Comparison of ENCODE assay signal across 27 mouse cellular contexts in genomic region chr6:66858356-66858755, GRCm38 (mm10). TPM values are rescaled to one million over a fixed set of nuclear protein-coding genes. Genes with fewer than 3 reads are reported as not detected.
DNase-seq lines count a peak whose midpoint lies in the region; ATAC-seq and TF ChIP-seq lines count a peak whose summit lies in the region.
"Had no signal": no experiment of that assay in that cellular context is flagged by ENCODE, and none has a peak within 500 bp of the region (broad histone marks: within the 10 kb centered on the region; RNA-seq: fewer than 3 reads in every experiment).

No protein-coding gene starts in this region.

- H3K9me3 ChIP-seq in intestine, postnatal 0 days (ENCODE audit: control insufficient read depth): no peaks in the 10 kb centered on the region
- H3K9me3 ChIP-seq in intestine, embryonic 16.5 days (ENCODE audit: control insufficient read depth, low read length): no peaks in the 10 kb centered on the region
- H3K9me3 ChIP-seq in kidney, embryonic 16.5 days (ENCODE audit: low read length): no peaks in the 10 kb centered on the region
- no peaks in the 10 kb centered on the region for H3K9me3 ChIP-seq in kidney, embryonic 14.5 days (ENCODE audit: control insufficient read depth, low read length)
- H3K9me3 ChIP-seq: embryonic facial prominence, embryonic 10.5 days; embryonic facial prominence, embryonic 12.5 days; forebrain, embryonic 13.5 days; forebrain, embryonic 15.5 days; G1E had no signal

- no peak overlapping the region for H3K9ac ChIP-seq in intestine, postnatal 0 days (ENCODE audit: low read depth, low read length)
- H3K9ac ChIP-seq in intestine, embryonic 16.5 days (ENCODE audit: low read depth, low read length): no peak overlapping the region
- H3K9ac ChIP-seq in kidney, embryonic 16.5 days (replicated peaks; ENCODE audit: low read length): no peak overlapping the region
- H3K9ac ChIP-seq in kidney, embryonic 14.5 days (ENCODE audit: low read depth, low read length): no peak overlapping the region
- H3K9ac ChIP-seq: embryonic facial prominence, embryonic 12.5 days; forebrain, embryonic 13.5 days; forebrain, embryonic 15.5 days had no signal

- TF ChIP-seq CTCF in intestine, postnatal 0 days (IDR thresholded peaks at IDR 0.05; ENCODE audit: low read depth): no peak
- no peak for TF ChIP-seq CTCF in kidney, adult 2 months (conservative IDR thresholded peaks at IDR 0.05; ENCODE audit: insufficient read depth, insufficient read length, low read depth, low read length)

- DNase-seq in kidney, adult 2 months: peak; percentile 61
- peak; percentile 9 for DNase-seq in kidney, postnatal 14 days
- DNase-seq: adrenal gland, adult 8-10 months; adrenal gland, postnatal 14 days; adrenal gland, postnatal 36 days; B cell, adult 2 months; cerebellum, adult 11-12 months; cerebellum, adult 2 months; cerebellum, adult 9-10 months; cerebellum, postnatal 10 days; cerebellum, postnatal 25 days had no signal

- H3K4me1 ChIP-seq in intestine, postnatal 0 days (replicated peaks; ENCODE audit: control insufficient read depth, insufficient read depth, low read length): no peaks in the 10 kb centered on the region
- no peaks in the 10 kb centered on the region for H3K4me1 ChIP-seq in intestine, embryonic 16.5 days (ENCODE audit: control insufficient read depth, insufficient read depth, low read length)
- peaks cover 21% of the 10 kb centered on the region; the same call in 1 of the 2 replicates for H3K4me1 ChIP-seq in kidney, adult 2 months (ENCODE audit: control insufficient read depth, insufficient read depth, low read length)
- no peaks in the 10 kb centered on the region for H3K4me1 ChIP-seq in kidney, embryonic 16.5 days (ENCODE audit: insufficient read depth, low read length)
- no peaks in the 10 kb centered on the region for H3K4me1 ChIP-seq in kidney, embryonic 14.5 days (ENCODE audit: control insufficient read depth, insufficient read depth, low read length)
- H3K4me1 ChIP-seq: embryonic facial prominence, embryonic 10.5 days; embryonic facial prominence, embryonic 12.5 days; forebrain, embryonic 13.5 days; forebrain, embryonic 15.5 days had no signal

- H3K4me2 ChIP-seq in intestine, postnatal 0 days (replicated peaks; ENCODE audit: low read depth): no peak overlapping the region
- H3K4me2 ChIP-seq in intestine, embryonic 16.5 days (ENCODE audit: low read depth, low read length): no peak overlapping the region
- H3K4me2 ChIP-seq in kidney, embryonic 16.5 days (replicated peaks; ENCODE audit: low read depth, low read length): no peak overlapping the region
- no peak overlapping the region for H3K4me2 ChIP-seq in kidney, embryonic 14.5 days (replicated peaks; ENCODE audit: low read depth, low read length)
- H3K4me2 ChIP-seq: embryonic facial prominence, embryonic 12.5 days; forebrain, embryonic 13.5 days; forebrain, embryonic 15.5 days had no signal

- no peaks in the 10 kb centered on the region for H3K27me3 ChIP-seq in intestine, postnatal 0 days (replicated peaks; ENCODE audit: control insufficient read depth, insufficient read depth, low read length)
- H3K27me3 ChIP-seq in intestine, embryonic 16.5 days (replicated peaks; ENCODE audit: control insufficient read depth, insufficient read depth, low read length): no peaks in the 10 kb centered on the region
- H3K27me3 ChIP-seq in kidney, adult 2 months (replicated peaks; ENCODE audit: control insufficient read depth, insufficient read depth, low read length): no peaks in the 10 kb centered on the region
- no peaks in the 10 kb centered on the region for H3K27me3 ChIP-seq in kidney, embryonic 16.5 days (ENCODE audit: insufficient read depth, low read length)
- no peaks in the 10 kb centered on the region for H3K27me3 ChIP-seq in kidney, embryonic 14.5 days (ENCODE audit: control insufficient read depth, insufficient read depth, low read length)
- H3K27me3 ChIP-seq: CH12.LX; embryonic facial prominence, embryonic 12.5 days; forebrain, embryonic 13.5 days; forebrain, embryonic 15.5 days; Patski had no signal

- WGBS in intestine, postnatal 0 days: 81% methylated on average over 1 of the region's 1 CpGs
- 82% methylated on average over 1 of the region's 1 CpGs for WGBS in intestine, embryonic 16.5 days
- 61% methylated on average over 1 of the region's 1 CpGs for WGBS in kidney, adult 2 months
- 79% methylated on average over 1 of the region's 1 CpGs for WGBS in kidney, embryonic 16.5 days
- WGBS in kidney, embryonic 14.5 days: 84% methylated on average over 1 of the region's 1 CpGs

- no peaks in the 10 kb centered on the region for H3K36me3 ChIP-seq in intestine, postnatal 0 days (ENCODE audit: control insufficient read depth, insufficient read depth)
- H3K36me3 ChIP-seq in intestine, embryonic 16.5 days (ENCODE audit: control insufficient read depth, insufficient read depth, low read length): no peaks in the 10 kb centered on the region
- H3K36me3 ChIP-seq in kidney, adult 2 months (ENCODE audit: control insufficient read depth, insufficient read depth, low read length): no peaks in the 10 kb centered on the region
- no peaks in the 10 kb centered on the region for H3K36me3 ChIP-seq in kidney, embryonic 16.5 days (ENCODE audit: insufficient read depth, low read length)
- no peaks in the 10 kb centered on the region for H3K36me3 ChIP-seq in kidney, embryonic 14.5 days (ENCODE audit: control insufficient read depth, insufficient read depth, low read length)
- H3K36me3 ChIP-seq: embryonic facial prominence, embryonic 10.5 days; embryonic facial prominence, embryonic 12.5 days; forebrain, embryonic 15.5 days; G1E had no signal

- no peak overlapping the region for H3K4me3 ChIP-seq in intestine, postnatal 0 days (ENCODE audit: low read depth, low read length)
- H3K4me3 ChIP-seq in intestine, embryonic 16.5 days (ENCODE audit: low read length): no peak overlapping the region
- no peak overlapping the region for H3K4me3 ChIP-seq in kidney, adult 2 months (ENCODE audit: insufficient read depth, low read depth, low read length)
- H3K4me3 ChIP-seq in kidney, embryonic 16.5 days (ENCODE audit: low read length): no peak overlapping the region
- H3K4me3 ChIP-seq in kidney, embryonic 14.5 days (ENCODE audit: low read length): no peak overlapping the region
- H3K4me3 ChIP-seq: embryonic facial prominence, embryonic 10.5 days; embryonic facial prominence, embryonic 12.5 days; forebrain, embryonic 13.5 days; forebrain, embryonic 15.5 days had no signal

- peak; percentile 76 for ATAC-seq in intestine, postnatal 0 days
- ATAC-seq in intestine, embryonic 16.5 days: no peak
- ATAC-seq in kidney, embryonic 16.5 days (ENCODE audit: low FRiP score, low TSS enrichment): no peak
- ATAC-seq in kidney, embryonic 14.5 days (ENCODE audit: low FRiP score, low TSS enrichment): no peak
- ATAC-seq: activated CD4-positive, CD25-positive, alpha-beta regulatory T cell, adult 4 months; CD4-positive, CD25-positive, alpha-beta regulatory T cell, adult 4 months; forebrain, embryonic 13.5 days; forebrain, embryonic 15.5 days; Patski had no signal

- no peak for TF ChIP-seq POLR2A in kidney, adult 2 months (IDR thresholded peaks at IDR 0.05; ENCODE audit: low read depth, low read length)

- H3K27ac ChIP-seq in intestine, postnatal 0 days (ENCODE audit: low read depth, low read length): no peak overlapping the region
- H3K27ac ChIP-seq in intestine, embryonic 16.5 days (ENCODE audit: low read length): no peak overlapping the region
- H3K27ac ChIP-seq in kidney, adult 2 months (ENCODE audit: insufficient read depth, low read depth, low read length): 0 out of 2 replicates have a peak overlapping the region, but pooled peaks have one; percentile 11
- no peak overlapping the region for H3K27ac ChIP-seq in kidney, embryonic 16.5 days (ENCODE audit: low read length)
- no peak overlapping the region for H3K27ac ChIP-seq in kidney, embryonic 14.5 days (ENCODE audit: low read depth, low read length)
- H3K27ac ChIP-seq: embryonic facial prominence, embryonic 10.5 days; embryonic facial prominence, embryonic 12.5 days; forebrain, embryonic 13.5 days; forebrain, embryonic 15.5 days had no signal

RNA-seq across cellular contexts. Expression of gene Gng12, which starts 37.8 kb away (rescaled TPM):
- 265 and 271 TPM in 2 replicates for polyA plus RNA-seq in intestine, postnatal 0 days (2015; fragmentation: Nextera tagmentation; extraction: Ambion mirVana)
- polyA plus RNA-seq in intestine, embryonic 16.5 days (2015; fragmentation: Nextera tagmentation; extraction: Ambion mirVana): 165 and 186 TPM in 2 replicates
- polyA plus RNA-seq in kidney, adult 2 months (2012; rRNA removed): 90.6 and 102 TPM in 2 replicates
- 111 and 119 TPM in 2 replicates for polyA plus RNA-seq in kidney, embryonic 16.5 days (2015; fragmentation: Nextera tagmentation; extraction: Ambion mirVana)
- 76.6 and 108 TPM in 2 replicates for polyA plus RNA-seq in kidney, embryonic 14.5 days (2014; fragmentation: Nextera tagmentation; extraction: Ambion mirVana)
- polyA plus RNA-seq: G1E had no signal

RNA-seq across cellular contexts. Expression of gene Vmn1r39, which starts 47.9 kb away (rescaled TPM):
- polyA plus RNA-seq in intestine, postnatal 0 days (2015; fragmentation: Nextera tagmentation; extraction: Ambion mirVana): not detected in 2 replicates
- polyA plus RNA-seq in intestine, embryonic 16.5 days (2015; fragmentation: Nextera tagmentation; extraction: Ambion mirVana): not detected in 2 replicates
- not detected in 2 replicates for polyA plus RNA-seq in kidney, adult 2 months (2012; rRNA removed)
- not detected in 2 replicates for polyA plus RNA-seq in kidney, embryonic 16.5 days (2015; fragmentation: Nextera tagmentation; extraction: Ambion mirVana)
- polyA plus RNA-seq in kidney, embryonic 14.5 days (2014; fragmentation: Nextera tagmentation; extraction: Ambion mirVana): not detected in 2 replicates
- polyA plus RNA-seq: activated CD4-positive, CD25-positive, alpha-beta regulatory T cell, adult 4 months; CD4-positive, CD25-positive, alpha-beta regulatory T cell, adult 4 months; cerebellum, adult 2 months; cortical plate, adult 2 months; embryonic facial prominence, embryonic 10.5 days; embryonic facial prominence, embryonic 12.5 days; embryonic facial prominence, embryonic 14.5 days; forebrain, embryonic 11.5 days; forebrain, embryonic 13.5 days; forebrain, embryonic 15.5 days; G1E had no signal
